Mouse (Mus musculus) cerebellum, adult (tissue): Measurements from ENCODE around the gene Prkag2.

ENCODE experiments used
- ATAC-seq: cut with Nextera tagmentation; 2 replicates; pipeline ENCODE4 v1.9.2; 2017; ENCODE audit warnings: mild to moderate bottlenecking, moderate library complexity, mixed read lengths; ENCODE audit not compliant: insufficient number of reproducible peaks, low FRiP score, low TSS enrichment

Prkag2 gene

GRCm38 (mm10) chr5:24975100-24975499 is 125.3 kb downstream of the Prkag2 start:
- ATAC-seq: no peak

GRCm38 (mm10) chr5:24973672-24974225 is 126.7 kb downstream of the Prkag2 start:
- ATAC-seq: no peak

- peak; percentile 32; the same call in 1 of the 2 replicates for ATAC-seq
These were observed 127.2 kb downstream of the Prkag2 start for GRCm38 (mm10) chr5:24973228-24973627.

GRCm38 (mm10) chr5:24970552-24971275 is 129.7 kb downstream of the Prkag2 start:
- no peak for ATAC-seq

- ATAC-seq: no peak
These were observed 131.1 kb downstream of the Prkag2 start for GRCm38 (mm10) chr5:24969241-24969880.

- no peak for ATAC-seq
These were observed 131.7 kb downstream of the Prkag2 start for GRCm38 (mm10) chr5:24968792-24969191.

GRCm38 (mm10) chr5:24967898-24968535 is 132.4 kb downstream of the Prkag2 start:
- no peak for ATAC-seq

GRCm38 (mm10) chr5:24963776-24964175 is 136.7 kb downstream of the Prkag2 start:
- no peak for ATAC-seq

- ATAC-seq: no peak
These were observed 139.7 kb downstream of the Prkag2 start for GRCm38 (mm10) chr5:24960791-24961190.

GRCm38 (mm10) chr5:24959758-24960157 is 140.7 kb downstream of the Prkag2 start:
- ATAC-seq: no peak

- no peak for ATAC-seq
These were observed 141.8 kb downstream of the Prkag2 start for GRCm38 (mm10) chr5:24958596-24958995.

- ATAC-seq: no peak
These were observed 143.6 kb downstream of the Prkag2 start for GRCm38 (mm10) chr5:24956891-24957290.

- no peak for ATAC-seq
These were observed 147.3 kb downstream of the Prkag2 start for GRCm38 (mm10) chr5:24952842-24953741.

- ATAC-seq: no peak
These were observed 148.2 kb downstream of the Prkag2 start for GRCm38 (mm10) chr5:24952212-24952611.

- ATAC-seq: no peak
These were observed 149.4 kb downstream of the Prkag2 start for GRCm38 (mm10) chr5:24950891-24951574.

- no peak for ATAC-seq
These were observed 150.4 kb downstream of the Prkag2 start for GRCm38 (mm10) chr5:24950039-24950438.

- peak; percentile 72 for ATAC-seq
These were observed 162.2 kb downstream of the Prkag2 start for GRCm38 (mm10) chr5:24938046-24938822.

GRCm38 (mm10) chr5:24936451-24936850 is 164.0 kb downstream of the Prkag2 start:
- no peak for ATAC-seq

- no peak for ATAC-seq
These were observed 165.0 kb downstream of the Prkag2 start for GRCm38 (mm10) chr5:24935446-24935845.
